Mouse (Mus musculus): ENCODE measurements at regions not wholly inside any gene's neighbourhood (a gene's known extent, or its start where the extent isn't known, plus 50 kb on each side); places are given as distances from the start of the nearest gene placed in this dataset.
A peak's percentile ranks its signal among the peaks of the same experiment; 100 is the strongest.

DNA sequence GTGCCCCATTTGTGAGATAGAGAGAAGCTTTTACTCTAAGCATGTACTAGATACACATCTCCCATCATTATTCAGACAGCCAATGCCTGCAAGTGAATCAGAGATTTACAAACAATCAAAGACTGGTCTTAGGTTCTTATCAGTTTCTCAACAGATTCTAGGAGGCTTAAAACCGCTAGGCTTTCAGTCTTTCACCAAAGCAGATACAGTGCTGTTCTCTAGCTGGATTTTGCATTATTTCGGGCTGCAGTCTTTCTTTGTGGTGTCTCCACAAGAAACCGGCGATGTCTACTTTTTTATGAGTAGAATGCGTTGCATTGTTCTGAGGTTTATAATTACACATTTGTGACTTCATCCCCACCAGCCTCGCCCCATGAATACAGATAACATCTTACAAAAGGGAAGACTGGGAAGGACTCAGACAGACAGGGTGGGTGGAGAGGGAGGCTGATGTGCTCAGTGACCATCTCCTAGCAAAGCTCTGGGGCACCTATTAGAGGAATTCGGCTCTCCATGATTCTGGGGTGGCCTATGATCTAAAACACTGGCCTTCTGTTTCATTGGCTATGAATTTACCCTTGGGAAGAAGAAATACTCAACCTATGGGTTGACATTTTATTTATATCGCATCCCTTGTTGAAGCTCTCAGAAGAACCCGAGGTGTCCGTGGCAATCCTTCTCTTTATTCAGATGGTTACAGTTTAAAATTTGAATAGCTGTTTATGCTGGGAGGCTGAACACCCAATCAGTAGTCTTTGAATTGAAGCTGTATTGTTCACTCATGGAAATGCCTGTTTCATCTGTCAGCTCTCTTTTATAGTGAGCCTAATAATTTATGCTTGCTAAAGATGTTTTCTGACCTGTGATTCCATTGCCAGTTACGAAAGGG lies 343.8 kb downstream of the Tmem161b start:
- DNase-seq (ENCODE audit: low spot score), result no peak

DNA sequence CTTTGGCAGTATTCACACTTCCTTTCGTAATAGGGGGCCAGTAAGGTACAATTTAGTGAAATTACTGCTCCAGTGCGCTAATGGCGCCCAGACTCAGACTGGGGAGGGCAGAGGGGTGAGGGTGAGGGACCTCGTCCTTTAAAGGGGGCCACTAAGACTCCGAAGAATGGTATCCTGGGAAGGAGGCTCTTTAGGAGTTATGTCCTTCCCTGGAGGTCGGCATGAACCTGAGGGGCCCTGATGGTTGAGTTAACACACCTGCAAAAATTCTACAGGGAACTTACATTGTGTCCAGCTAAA lies 344.4 kb downstream of the Tmem161b start:
- DNase-seq (ENCODE audit: low spot score), result no peak

- DNase-seq (ENCODE audit: low spot score), result no peak
Measured at GRCm38 (mm10) chr13:84569371-84569770, 347.3 kb downstream of the Tmem161b start.

GRCm38 (mm10) chr13:84570206-84570605 lies 348.1 kb downstream of the Tmem161b start:
- DNase-seq (ENCODE audit: low spot score), result no peak

DNA sequence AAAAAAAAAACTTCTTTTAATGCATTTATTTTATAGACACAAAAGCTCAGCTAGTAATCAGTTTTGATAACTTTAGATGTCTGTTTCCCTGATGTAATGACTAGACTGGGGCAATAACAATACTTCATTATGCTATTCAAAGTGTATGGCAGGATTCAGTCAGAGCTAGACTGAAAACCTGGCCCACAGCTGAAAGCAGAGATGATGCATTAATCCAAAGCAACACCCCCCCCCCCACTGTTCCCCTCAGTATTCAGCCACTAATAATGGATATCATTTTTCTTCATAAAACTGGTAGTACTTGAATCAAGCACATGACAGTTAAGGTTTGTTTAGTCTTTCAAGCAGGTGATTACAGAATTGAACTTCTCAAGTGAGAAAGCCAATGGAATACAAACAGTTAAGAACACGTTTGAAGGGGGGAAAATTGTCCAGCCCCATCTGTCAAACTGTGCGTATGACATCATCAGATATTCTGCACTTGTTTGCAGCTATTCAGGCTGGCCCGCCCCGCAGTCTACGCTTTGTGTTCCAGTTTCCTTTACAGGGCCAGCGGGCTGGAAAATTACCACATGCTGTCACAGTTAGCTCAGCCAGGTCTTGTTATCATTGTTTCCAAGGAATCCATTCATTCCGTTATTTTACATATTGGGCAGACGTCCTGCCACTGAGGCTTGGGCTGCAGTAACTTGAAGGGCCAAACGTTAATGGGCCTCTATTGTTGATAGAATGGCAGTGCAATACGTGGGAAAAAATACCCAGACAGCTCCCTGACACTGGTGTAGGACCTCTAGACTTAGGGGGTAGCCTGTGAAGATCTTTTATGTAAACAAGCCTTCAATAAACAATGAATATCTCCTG lies 349.1 kb downstream of the Tmem161b start:
- no peak for DNase-seq (ENCODE audit: low spot score)

DNA sequence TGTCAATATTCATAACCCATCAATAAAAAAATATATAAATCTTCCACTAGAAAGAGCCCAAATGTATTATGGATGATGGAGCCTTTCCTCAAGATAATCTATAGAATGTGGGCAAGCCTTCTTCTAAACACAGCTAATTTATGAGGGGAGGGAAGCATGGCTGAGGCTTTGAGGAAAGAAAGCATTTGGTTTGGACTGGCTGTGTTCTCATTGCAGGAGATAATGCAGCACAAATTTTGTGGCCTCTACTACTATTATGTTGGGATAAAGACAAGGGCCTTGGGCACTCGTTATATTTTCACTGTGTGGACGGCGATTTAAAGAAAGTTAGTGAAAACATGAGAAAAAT lies 349.7 kb downstream of the Tmem161b start:
- no peak for DNase-seq (ENCODE audit: low spot score)

- DNase-seq (ENCODE audit: low spot score), result no peak
Measured at GRCm38 (mm10) chr13:84572231-84572630, 350.1 kb downstream of the Tmem161b start.

- no peak for DNase-seq (ENCODE audit: low spot score)
Measured at GRCm38 (mm10) chr13:84596585-84597142, 374.6 kb downstream of the Tmem161b start.

DNA sequence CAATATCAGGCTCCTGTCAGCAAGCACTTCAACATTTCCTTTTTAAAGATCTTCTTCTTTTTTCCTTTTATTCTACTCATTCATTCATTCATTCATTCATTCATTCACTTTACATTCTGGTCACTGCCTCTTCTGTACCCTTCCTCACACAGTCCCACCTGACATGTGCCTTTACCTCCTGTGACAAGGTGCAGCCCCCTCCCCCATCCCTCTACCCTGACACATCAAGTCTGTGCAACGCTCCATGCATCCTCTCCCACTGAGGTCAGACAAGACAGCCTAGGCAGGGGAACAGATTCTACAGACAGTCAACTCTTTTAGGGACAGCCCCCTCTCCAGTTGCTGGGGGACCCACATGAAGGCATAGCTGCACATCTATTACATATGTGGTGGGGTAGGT lies 380.5 kb downstream of the Tmem161b start:
- no peak for DNase-seq (ENCODE audit: low spot score)

DNA sequence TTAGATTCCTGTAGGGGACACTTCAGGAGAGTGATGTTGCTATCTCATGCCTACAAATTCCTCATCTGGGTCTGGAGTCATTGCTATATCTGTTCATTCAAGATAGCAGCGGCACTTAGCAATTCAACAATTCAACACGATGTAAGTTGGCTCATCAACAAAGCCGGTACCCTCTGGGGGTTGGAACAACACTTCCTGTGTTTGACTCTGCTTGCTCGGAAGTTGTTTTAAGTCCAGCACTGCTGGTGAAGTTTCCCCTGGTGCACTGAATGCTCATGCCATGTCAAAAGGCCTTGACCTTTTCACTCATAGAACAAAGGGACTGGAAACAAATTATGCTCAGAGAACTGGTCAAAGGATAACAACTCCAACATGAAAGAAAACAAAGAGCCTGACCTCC lies 390.4 kb downstream of the Tmem161b start:
- no peak for DNase-seq (ENCODE audit: low spot score)

- no peak for DNase-seq (ENCODE audit: low spot score)
Measured at GRCm38 (mm10) chr13:84613004-84613403, 390.9 kb downstream of the Tmem161b start.

- DNase-seq (ENCODE audit: low spot score), result no peak
Measured at GRCm38 (mm10) chr13:84624691-84625090, 402.6 kb downstream of the Tmem161b start.

DNA sequence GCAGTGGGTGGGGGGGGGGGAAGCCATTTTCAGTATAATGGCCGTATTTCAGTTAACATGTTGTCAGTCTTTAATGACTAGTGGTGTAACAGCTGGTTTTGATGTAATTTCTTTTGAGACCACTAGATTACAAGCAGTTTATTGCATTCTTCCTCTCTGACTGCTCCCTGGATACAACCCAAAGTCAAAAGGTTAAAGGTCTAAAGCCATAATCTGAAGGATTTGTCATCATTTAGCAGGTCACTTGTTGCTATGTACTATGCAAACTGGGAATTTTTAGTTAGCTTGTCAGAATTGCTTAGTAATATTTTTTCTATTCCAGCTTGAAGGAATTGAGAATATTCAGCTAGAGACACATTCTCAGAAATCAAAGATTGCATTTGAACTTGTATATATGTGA lies 403.4 kb downstream of the Tmem161b start:
- DNase-seq (ENCODE audit: low spot score), result no peak

- DNase-seq (ENCODE audit: low spot score), result no peak
Measured at GRCm38 (mm10) chr13:84625927-84626326, 403.8 kb downstream of the Tmem161b start.

GRCm38 (mm10) chr13:84626397-84626796 lies 404.3 kb downstream of the Tmem161b start:
- no peak for DNase-seq (ENCODE audit: low spot score)

DNA sequence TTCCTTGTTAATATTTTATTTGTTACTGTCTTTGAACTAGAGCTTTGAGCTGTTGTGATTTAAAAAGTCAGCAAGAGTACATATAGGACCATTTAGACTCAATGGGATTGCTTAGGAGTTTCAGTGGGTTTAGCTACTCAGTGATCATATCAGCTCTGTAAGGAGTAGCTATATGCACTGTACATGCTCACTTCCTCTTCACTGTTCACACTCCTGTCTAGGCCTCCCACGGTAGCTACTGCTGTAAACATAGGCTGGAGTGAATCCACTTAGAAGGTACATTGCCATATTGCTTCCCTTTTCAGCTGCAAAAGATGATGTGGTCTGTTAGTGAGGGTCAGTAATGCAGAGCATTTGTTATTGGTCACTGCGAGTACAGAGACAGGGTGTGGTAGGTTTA lies 408.6 kb downstream of the Tmem161b start:
- DNase-seq (ENCODE audit: low spot score), result no peak

GRCm38 (mm10) chr13:84632493-84632892 lies 410.4 kb downstream of the Tmem161b start:
- DNase-seq (ENCODE audit: low spot score), result no peak

GRCm38 (mm10) chr13:84636831-84637230 lies 414.7 kb downstream of the Tmem161b start:
- no peak for DNase-seq (ENCODE audit: low spot score)

- DNase-seq (ENCODE audit: low spot score), result peak; percentile 6
Measured at GRCm38 (mm10) chr13:84637606-84638005, 415.5 kb downstream of the Tmem161b start.

GRCm38 (mm10) chr13:84638401-84638934 lies 416.4 kb downstream of the Tmem161b start:
- no peak for DNase-seq (ENCODE audit: low spot score)

DNA sequence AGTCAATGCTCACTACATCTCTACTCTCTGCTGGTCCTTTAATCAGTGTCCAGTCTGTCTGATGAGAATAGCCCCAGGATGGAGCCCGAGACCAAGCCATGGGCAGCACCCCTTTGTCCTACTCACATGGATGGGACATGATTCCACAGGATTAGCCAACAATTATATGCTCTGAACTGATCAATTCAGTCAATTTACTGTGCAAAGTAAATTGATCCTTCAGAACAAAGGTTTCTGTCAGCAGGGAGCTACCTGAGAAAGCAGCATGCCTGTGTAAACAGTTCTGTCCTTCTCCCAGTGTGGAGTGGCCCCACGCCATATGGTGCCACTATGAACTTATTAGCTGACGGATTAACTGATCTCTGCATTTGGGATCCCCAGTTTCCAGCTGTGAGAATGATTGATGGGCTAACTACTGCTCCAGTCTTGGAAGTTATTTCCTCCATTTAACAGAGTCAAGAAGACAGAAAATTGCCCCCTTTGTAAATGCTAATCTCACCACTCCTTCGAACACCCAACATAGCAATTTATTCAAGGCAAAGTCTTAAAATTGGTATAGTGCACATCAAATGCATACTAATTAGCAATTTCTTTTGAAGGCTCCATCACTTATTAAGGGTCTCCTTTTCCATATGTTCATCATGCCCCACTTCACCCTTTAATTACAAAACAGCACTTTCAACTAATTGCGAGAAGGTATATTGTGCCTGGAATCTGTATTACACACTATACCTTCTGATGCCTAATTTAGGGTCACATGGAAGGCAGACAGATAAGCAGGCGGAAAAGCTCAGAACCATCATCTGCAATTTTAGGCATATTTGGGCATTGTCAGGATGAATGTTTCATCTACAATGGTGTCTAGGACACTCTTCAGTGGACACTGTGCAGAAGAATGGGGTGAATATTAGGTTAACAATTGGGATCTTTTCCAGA lies 417.3 kb downstream of the Tmem161b start:
- no peak for DNase-seq (ENCODE audit: low spot score)

DNA sequence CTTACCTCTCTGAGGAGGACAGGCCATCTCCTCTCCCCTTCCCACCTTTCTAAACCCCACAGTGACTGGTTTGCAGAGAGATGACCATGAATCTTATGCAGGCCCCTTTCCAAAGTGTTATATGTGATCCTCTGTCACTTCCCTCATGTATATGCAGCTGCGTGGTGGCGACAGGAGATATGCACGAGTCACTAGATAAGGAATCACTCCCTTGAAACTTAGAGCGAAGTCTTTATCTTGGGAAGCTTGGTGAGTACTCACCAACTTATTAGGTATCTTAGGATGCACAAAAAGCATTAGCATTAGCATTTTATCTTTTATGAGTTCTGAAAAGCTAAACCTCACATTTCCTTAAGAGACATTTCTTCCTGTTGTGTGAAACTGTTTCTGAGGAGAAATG lies 421.9 kb downstream of the Tmem161b start:
- DNase-seq (ENCODE audit: low spot score), result no peak

Data from testis, postnatal 14 days (tissue).